In the genomic region with DNA sequence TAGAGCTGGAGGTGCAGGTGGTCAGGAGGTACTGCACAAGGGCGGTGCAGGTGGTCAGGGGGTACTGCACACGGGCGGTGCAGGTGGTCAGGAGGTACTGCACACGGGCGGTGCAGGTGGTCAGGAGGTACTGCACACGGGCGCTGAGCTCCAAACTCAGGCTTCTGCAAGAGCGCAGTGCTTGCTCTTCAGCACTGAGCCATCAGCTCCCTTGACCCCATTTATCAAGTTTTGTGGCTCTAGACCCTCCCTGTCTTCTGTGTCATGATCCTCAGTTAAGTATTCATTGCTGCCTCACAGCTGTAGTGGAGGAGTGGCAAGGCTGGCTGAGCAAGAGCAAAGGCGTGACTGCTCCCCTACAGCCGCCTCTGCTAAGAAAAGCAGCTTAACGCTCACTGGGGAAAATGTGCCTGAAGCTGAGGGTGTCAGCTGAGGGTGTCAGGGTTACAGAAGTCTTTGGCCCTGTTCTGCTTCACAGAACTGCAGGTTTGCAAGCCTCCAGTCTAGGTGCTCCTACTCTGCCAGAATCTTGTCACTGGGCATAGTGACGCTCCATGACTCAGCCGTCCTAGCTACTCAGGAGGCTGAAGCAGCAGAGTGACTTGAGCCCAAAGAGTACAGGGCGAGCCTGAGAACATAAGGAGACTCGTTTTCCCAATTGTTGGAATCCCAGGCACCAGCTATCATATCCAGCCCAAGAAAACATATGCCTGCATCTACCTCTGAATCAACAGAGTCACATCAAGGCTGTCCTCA, we compare ENCODE assay signal across 21 mouse cellular contexts. TPM values are rescaled to one million over a fixed set of nuclear protein-coding genes. Genes with fewer than 3 reads are reported as not detected.
DNase-seq lines count a peak whose midpoint lies in the region; ATAC-seq and TF ChIP-seq lines count a peak whose summit lies in the region.
"Had no signal": no experiment of that assay in that cellular context is flagged by ENCODE, and none has a peak within 500 bp of the region (broad histone marks: within the 10 kb centered on the region; RNA-seq: fewer than 3 reads in every experiment).

No protein-coding gene starts in this region.

- H3K4me2 ChIP-seq in intestine, embryonic 14.5 days (ENCODE audit: low read length) = no peak overlapping the region
- H3K4me2 ChIP-seq in intestine, postnatal 0 days (replicated peaks; ENCODE audit: low read depth) = no peak overlapping the region
- H3K4me2 ChIP-seq in liver, embryonic 12.5 days = no peak overlapping the region
- H3K4me2 ChIP-seq in liver, postnatal 0 days (ENCODE audit: low read depth, low read length) = no peak overlapping the region
- no peak overlapping the region for H3K4me2 ChIP-seq in forebrain, embryonic 11.5 days (ENCODE audit: low read depth, low read length, severe bottlenecking)
- H3K4me2 ChIP-seq: forebrain, embryonic 15.5 days; hindbrain, embryonic 15.5 days; midbrain, embryonic 13.5 days; neural tube, embryonic 13.5 days had no signal

- TF ChIP-seq CTCF in intestine, postnatal 0 days (IDR thresholded peaks at IDR 0.05; ENCODE audit: low read depth) = no peak
- no peak for TF ChIP-seq CTCF in liver, postnatal 0 days (IDR thresholded peaks at IDR 0.05; ENCODE audit: low read depth)
- TF ChIP-seq CTCF in E14TG2a.4 (conservative IDR thresholded peaks at IDR 0.05; ENCODE audit: low read length) = no peak

- 92% methylated on average over 15 of the region's 15 CpGs for WGBS in intestine, embryonic 14.5 days
- WGBS in intestine, postnatal 0 days = 83% methylated on average over 15 of the region's 15 CpGs
- WGBS in liver, embryonic 12.5 days (ENCODE audit: insufficient replicate concordance) = 85% methylated on average over 15 of the region's 15 CpGs
- 87% methylated on average over 15 of the region's 15 CpGs for WGBS in liver, postnatal 0 days (ENCODE audit: insufficient replicate concordance)
- 95% methylated on average over 15 of the region's 15 CpGs for WGBS in forebrain, embryonic 11.5 days

- DNase-seq in intestine, embryonic 14.5 days (ENCODE audit: low spot score) = no peak
- DNase-seq in liver, postnatal 0 days = no peak
- DNase-seq in forebrain, embryonic 11.5 days (ENCODE audit: low spot score) = no peak
- DNase-seq: adrenal gland, postnatal 36 days; cerebellum, adult 2 months; heart, postnatal 4 days; kidney, postnatal 36 days; layer of hippocampus, adult 9-11 months; spleen, adult 18-20 months; thymus, postnatal 25 days had no signal

- no peak for TF ChIP-seq EP300 in liver, postnatal 0 days (IDR thresholded peaks at IDR 0.05; ENCODE audit: low read depth)

- H3K27me3 ChIP-seq in intestine, embryonic 14.5 days (replicated peaks; ENCODE audit: control insufficient read depth, insufficient read depth, low read length) = no peaks in the 10 kb centered on the region
- no peaks in the 10 kb centered on the region for H3K27me3 ChIP-seq in intestine, postnatal 0 days (replicated peaks; ENCODE audit: control insufficient read depth, insufficient read depth, low read length)
- H3K27me3 ChIP-seq in liver, embryonic 12.5 days (replicated peaks) = no peaks in the 10 kb centered on the region
- H3K27me3 ChIP-seq in liver, postnatal 0 days (ENCODE audit: insufficient read depth, low read length) = no peaks in the 10 kb centered on the region
- no peaks in the 10 kb centered on the region for H3K27me3 ChIP-seq in E14TG2a.4 (ENCODE audit: insufficient read depth, low read length)
- no peaks in the 10 kb centered on the region for H3K27me3 ChIP-seq in forebrain, embryonic 11.5 days (ENCODE audit: control insufficient read depth, insufficient read depth, low read length)
- H3K27me3 ChIP-seq: forebrain, embryonic 15.5 days; hindbrain, embryonic 15.5 days; midbrain, embryonic 13.5 days; neural tube, embryonic 13.5 days had no signal

- no peaks in the 10 kb centered on the region for H3K4me1 ChIP-seq in intestine, embryonic 14.5 days (replicated peaks; ENCODE audit: control insufficient read depth, insufficient read depth, low read length)
- no peaks in the 10 kb centered on the region for H3K4me1 ChIP-seq in intestine, postnatal 0 days (replicated peaks; ENCODE audit: control insufficient read depth, insufficient read depth, low read length)
- no peaks in the 10 kb centered on the region for H3K4me1 ChIP-seq in liver, embryonic 12.5 days
- H3K4me1 ChIP-seq in liver, postnatal 0 days (ENCODE audit: insufficient read depth) = no peaks in the 10 kb centered on the region
- peaks cover 48% of the 10 kb centered on the region for H3K4me1 ChIP-seq in E14TG2a.4 (replicated peaks; ENCODE audit: low read depth, low read length)
- no peaks in the 10 kb centered on the region for H3K4me1 ChIP-seq in forebrain, embryonic 11.5 days (replicated peaks; ENCODE audit: control insufficient read depth, insufficient read depth, low read length)
- H3K4me1 ChIP-seq: forebrain, embryonic 15.5 days; hindbrain, embryonic 15.5 days; limb, embryonic 10.5 days; midbrain, embryonic 13.5 days; neural tube, embryonic 13.5 days had no signal

- ATAC-seq in intestine, embryonic 14.5 days (replicated peaks; ENCODE audit: low FRiP score, low TSS enrichment, low read depth) = peak; percentile 64; the same call in 1 of the 2 replicates
- no peak for ATAC-seq in intestine, postnatal 0 days
- ATAC-seq in liver, embryonic 12.5 days = peak; percentile 5; the same call in 1 of the 2 replicates
- ATAC-seq in liver, postnatal 0 days = no peak
- peak; percentile 35; the same call in 1 of the 2 replicates for ATAC-seq in erythroblast, adult 5-6 weeks (replicated peaks; ENCODE audit: low FRiP score, poor library complexity, severe bottlenecking)
- no peak for ATAC-seq in erythroid progenitor cell, adult 5-6 weeks (replicated peaks; ENCODE audit: low FRiP score, poor library complexity, severe bottlenecking)
- ATAC-seq in forebrain, embryonic 11.5 days (replicated peaks; ENCODE audit: low FRiP score) = no peak
- ATAC-seq: forebrain, embryonic 15.5 days; midbrain, embryonic 13.5 days had no signal

- H3K9ac ChIP-seq in intestine, embryonic 14.5 days (ENCODE audit: low read length) = no peak overlapping the region
- no peak overlapping the region for H3K9ac ChIP-seq in intestine, postnatal 0 days (ENCODE audit: low read depth, low read length)
- no peak overlapping the region for H3K9ac ChIP-seq in liver, embryonic 12.5 days
- H3K9ac ChIP-seq in liver, postnatal 0 days (replicated peaks) = no peak overlapping the region
- H3K9ac ChIP-seq in forebrain, embryonic 11.5 days (ENCODE audit: low read length) = no peak overlapping the region
- H3K9ac ChIP-seq: forebrain, embryonic 15.5 days; hindbrain, embryonic 15.5 days; midbrain, embryonic 13.5 days; neural tube, embryonic 13.5 days had no signal

- no peak overlapping the region for H3K4me3 ChIP-seq in intestine, embryonic 14.5 days (ENCODE audit: low read depth, low read length)
- H3K4me3 ChIP-seq in intestine, postnatal 0 days (ENCODE audit: low read depth, low read length) = no peak overlapping the region
- no peak overlapping the region for H3K4me3 ChIP-seq in liver, embryonic 12.5 days
- no peak overlapping the region for H3K4me3 ChIP-seq in liver, postnatal 0 days (ENCODE audit: low read depth, low read length)
- peak overlapping the region; percentile 62 for H3K4me3 ChIP-seq in E14TG2a.4 (replicated peaks; ENCODE audit: low read length)
- no peak overlapping the region for H3K4me3 ChIP-seq in forebrain, embryonic 11.5 days (ENCODE audit: low read depth, low read length)
- H3K4me3 ChIP-seq: erythroblast, embryonic 14.5 days; forebrain, embryonic 15.5 days; hindbrain, embryonic 15.5 days; limb, embryonic 10.5 days; midbrain, embryonic 13.5 days; neural tube, embryonic 13.5 days had no signal

- H3K9me3 ChIP-seq in intestine, embryonic 14.5 days (ENCODE audit: control insufficient read depth, low read length) = no peaks in the 10 kb centered on the region
- H3K9me3 ChIP-seq in intestine, postnatal 0 days (ENCODE audit: control insufficient read depth) = no peaks in the 10 kb centered on the region
- no peaks in the 10 kb centered on the region for H3K9me3 ChIP-seq in liver, embryonic 12.5 days (replicated peaks)
- H3K9me3 ChIP-seq in liver, postnatal 0 days (ENCODE audit: low read length) = no peaks in the 10 kb centered on the region
- H3K9me3 ChIP-seq in E14TG2a.4 (ENCODE audit: low read length) = no peaks in the 10 kb centered on the region
- H3K9me3 ChIP-seq in forebrain, embryonic 11.5 days (ENCODE audit: control insufficient read depth, low read length) = no peaks in the 10 kb centered on the region
- H3K9me3 ChIP-seq: forebrain, embryonic 15.5 days; hindbrain, embryonic 15.5 days; limb, embryonic 10.5 days; midbrain, embryonic 13.5 days; neural tube, embryonic 13.5 days had no signal

- H3K36me3 ChIP-seq in intestine, embryonic 14.5 days (ENCODE audit: control insufficient read depth, insufficient read depth, low read length) = peaks cover 50% of the 10 kb centered on the region
- H3K36me3 ChIP-seq in intestine, postnatal 0 days (ENCODE audit: control insufficient read depth, insufficient read depth) = peaks cover 32% of the 10 kb centered on the region; the same call in 1 of the 2 replicates
- peaks cover 53% of the 10 kb centered on the region for H3K36me3 ChIP-seq in liver, embryonic 12.5 days
- H3K36me3 ChIP-seq in liver, postnatal 0 days (replicated peaks; ENCODE audit: insufficient read depth, low read length) = peaks cover 8% of the 10 kb centered on the region
- H3K36me3 ChIP-seq in E14TG2a.4 (ENCODE audit: insufficient read depth, low read length) = peaks cover 55% of the 10 kb centered on the region
- peaks cover 2% of the 10 kb centered on the region; the same call in 1 of the 2 replicates for H3K36me3 ChIP-seq in forebrain, embryonic 11.5 days (ENCODE audit: control insufficient read depth, insufficient read depth, low read length)

- H3K27ac ChIP-seq in intestine, embryonic 14.5 days (ENCODE audit: low read depth) = no peak overlapping the region
- no peak overlapping the region for H3K27ac ChIP-seq in intestine, postnatal 0 days (ENCODE audit: low read depth, low read length)
- H3K27ac ChIP-seq in liver, embryonic 12.5 days = no peak overlapping the region
- no peak overlapping the region for H3K27ac ChIP-seq in liver, postnatal 0 days (ENCODE audit: low read depth)
- no peak overlapping the region for H3K27ac ChIP-seq in forebrain, embryonic 11.5 days (ENCODE audit: low read depth, low read length)
- H3K27ac ChIP-seq: forebrain, embryonic 15.5 days; hindbrain, embryonic 15.5 days; limb, embryonic 10.5 days; midbrain, embryonic 13.5 days; neural tube, embryonic 13.5 days had no signal

RNA-seq across cellular contexts. Expression of a gene that starts 7.5 kb away (rescaled TPM):
- polyA plus RNA-seq in intestine, embryonic 14.5 days (2014; fragmentation: Nextera tagmentation; extraction: Ambion mirVana) = 19.2 and 22.0 TPM in 2 replicates
- 5.8 and 6.6 TPM in 2 replicates for polyA plus RNA-seq in intestine, postnatal 0 days (2015; fragmentation: Nextera tagmentation; extraction: Ambion mirVana)
- polyA plus RNA-seq in liver, embryonic 12.5 days (2016; fragmentation: Nextera tagmentation; extraction: Ambion mirVana) = 7.1 and 9.1 TPM in 2 replicates
- 2.6 and 3.2 TPM in 2 replicates for polyA plus RNA-seq in liver, postnatal 0 days (2015; fragmentation: Nextera tagmentation; extraction: Ambion mirVana)
- total RNA-seq in erythroblast, adult 5-6 weeks (2015; ENCODE audit: low replicate concordance) = 3.3 and 5.0 TPM in 2 replicates
- 2.1 and 6.3 TPM in 2 replicates for total RNA-seq in erythroblast, adult 5-6 weeks (2017; ENCODE audit: low replicate concordance)
- total RNA-seq in erythroid progenitor cell, adult 5-6 weeks (2015; ENCODE audit: low replicate concordance) = 2.1 and 6.5 TPM in 2 replicates
- total RNA-seq in erythroid progenitor cell, adult 5-6 weeks (2017; ENCODE audit: low replicate concordance) = 2.3 and 3.3 TPM in 2 replicates
- 24.6 and 26.3 TPM in 2 replicates for polyA plus RNA-seq in forebrain, embryonic 11.5 days (2014; fragmentation: Nextera tagmentation; extraction: Ambion mirVana)

RNA-seq across cellular contexts. Expression of a gene that starts 13.6 kb away (rescaled TPM):
- polyA plus RNA-seq in intestine, embryonic 14.5 days (2014; fragmentation: Nextera tagmentation; extraction: Ambion mirVana) = 51.0 and 52.3 TPM in 2 replicates
- 18.7 and 18.9 TPM in 2 replicates for polyA plus RNA-seq in intestine, postnatal 0 days (2015; fragmentation: Nextera tagmentation; extraction: Ambion mirVana)
- polyA plus RNA-seq in liver, embryonic 12.5 days (2016; fragmentation: Nextera tagmentation; extraction: Ambion mirVana) = 30.1 and 30.9 TPM in 2 replicates
- polyA plus RNA-seq in liver, postnatal 0 days (2015; fragmentation: Nextera tagmentation; extraction: Ambion mirVana) = 11.1 and 13.6 TPM in 2 replicates
- 55.0 and 59.6 TPM in 2 replicates for total RNA-seq in erythroblast, adult 5-6 weeks (2015; ENCODE audit: low replicate concordance)
- total RNA-seq in erythroblast, adult 5-6 weeks (2017; ENCODE audit: low replicate concordance) = 145 and 182 TPM in 2 replicates
- total RNA-seq in erythroid progenitor cell, adult 5-6 weeks (2015; ENCODE audit: low replicate concordance) = 56.6 and 66.7 TPM in 2 replicates
- total RNA-seq in erythroid progenitor cell, adult 5-6 weeks (2017; ENCODE audit: low replicate concordance) = 82.3 and 102 TPM in 2 replicates
- 60.8 and 62.6 TPM in 2 replicates for polyA plus RNA-seq in forebrain, embryonic 11.5 days (2014; fragmentation: Nextera tagmentation; extraction: Ambion mirVana)

Comparison
In these comparisons a context has a peak if more than half of its experiments do, and no peak if none do; other contexts are left out.
1. ATAC-seq: peak in intestine, embryonic 14.5 days (single experiment), liver, embryonic 12.5 days (single experiment) and erythroblast, adult 5-6 weeks (single experiment); none in intestine, postnatal 0 days (single experiment), liver, postnatal 0 days (single experiment), erythroid progenitor cell, adult 5-6 weeks (single experiment) and forebrain, embryonic 11.5 days (single experiment).